Mouse (Mus musculus): Measurements from ENCODE around the gene AI481877.

AI481877 gene

GRCm38 (mm10) chr4:59034325-59034917 lies 104.4 kb downstream of the AI481877 start:
- DNase-seq: peak in 1 of 2 experiments; percentile 4

GRCm38 (mm10) chr4:59016922-59017321 lies 121.9 kb downstream of the AI481877 start:
- no peak for DNase-seq

GRCm38 (mm10) chr4:59015181-59015580 lies 123.6 kb downstream of the AI481877 start:
- no peak for DNase-seq

GRCm38 (mm10) chr4:59011446-59011845 lies 127.3 kb downstream of the AI481877 start:
- DNase-seq: no peak

- DNase-seq: no peak
Measured at GRCm38 (mm10) chr4:59009696-59010095, 129.1 kb downstream of the AI481877 start.

- DNase-seq: no peak
Measured at GRCm38 (mm10) chr4:59009186-59009585, 129.6 kb downstream of the AI481877 start.

- DNase-seq: no peak
Measured at GRCm38 (mm10) chr4:59007974-59008373, 130.8 kb downstream of the AI481877 start.

- no peak for DNase-seq
Measured at GRCm38 (mm10) chr4:59007016-59007415, 131.8 kb downstream of the AI481877 start.

- no peak for DNase-seq
Measured at GRCm38 (mm10) chr4:59006211-59006610, 132.6 kb downstream of the AI481877 start.

GRCm38 (mm10) chr4:59003806-59004200 lies 135.0 kb downstream of the AI481877 start:
- peak; percentile 30 to 55 for DNase-seq

GRCm38 (mm10) chr4:59002948-59003805 lies 135.6 kb downstream of the AI481877 start, which contains the start of gene Gm20503:
Gene Gm20503 (plus strand): TSS chr4:59003210.
- DNase-seq: peak; percentile 93 to 96

- DNase-seq: peak; percentile 45 to 73
Measured at GRCm38 (mm10) chr4:59000614-59001013, 138.2 kb downstream of the AI481877 start.

GRCm38 (mm10) chr4:58999686-59000085 lies 139.1 kb downstream of the AI481877 start:
- DNase-seq: peak; percentile 72 to 86

- no peak for DNase-seq
Measured at GRCm38 (mm10) chr4:58998688-58999087, 140.1 kb downstream of the AI481877 start.

- peak; percentile 59 to 75 for DNase-seq
Measured at GRCm38 (mm10) chr4:58997081-58997480, 141.7 kb downstream of the AI481877 start.

- no peak for DNase-seq
Measured at GRCm38 (mm10) chr4:58995251-58995693, 143.5 kb downstream of the AI481877 start.

GRCm38 (mm10) chr4:58994762-58995161 lies 144.0 kb downstream of the AI481877 start, which contains the start of gene Dnajc25:
Gene Dnajc25 (plus strand): TSS chr4:58995062.
- DNase-seq: no peak

Measured in kidney, postnatal 36 days (tissue).